Mouse (Mus musculus) neural tube, embryonic 12.5 days (tissue): ENCODE data around the gene Mgat5b. TPM values are rescaled to one million over a fixed set of nuclear protein-coding genes. Genes with fewer than 3 reads are reported as not detected.
A peak's percentile ranks its signal among the peaks of the same experiment; 100 is the strongest.

Experiments used
- ATAC-seq: fragments of 200-750 bp; cut with Nextera tagmentation; 2 replicates; pipeline ENCODE4 v1.8.0; 2017; ENCODE audit warnings: low read depth, mild to moderate bottlenecking, moderate TSS enrichment, moderate library complexity; ENCODE audit not compliant: low FRiP score
- H3K27ac ChIP-seq: fragments of 300-500 bp; sonication (generic); 2 replicates; pipeline ENCODE4 v1.5.1; 2016
- H3K27me3 ChIP-seq: fragments of 300-500 bp; sonication (generic); replicated peaks from 2 replicates; pipeline ENCODE4 v1.6.1; 2016; ENCODE audit warnings: mild to moderate bottlenecking
- H3K36me3 ChIP-seq: fragments of 300-500 bp; sonication (generic); 2 replicates; pipeline ENCODE4 v1.6.1; 2016; ENCODE audit warnings: mild to moderate bottlenecking
- H3K4me1 ChIP-seq: fragments of 300-500 bp; sonication (generic); 2 replicates; pipeline ENCODE4 v1.6.1; 2016
- H3K4me2 ChIP-seq: fragments of 300-500 bp; sonication (generic); replicated peaks from 2 replicates; pipeline ENCODE4 v1.6.1; 2016; ENCODE audit warnings: mild to moderate bottlenecking
- H3K4me3 ChIP-seq: fragments of 300-500 bp; sonication (generic); 2 replicates; pipeline ENCODE4 v1.5.1; 2016
- H3K9ac ChIP-seq: fragments of 300-500 bp; sonication (generic); 2 replicates; pipeline ENCODE4 v1.6.1; 2016; ENCODE audit warnings: mild to moderate bottlenecking
- H3K9me3 ChIP-seq: fragments of 300-500 bp; sonication (generic); 2 replicates; pipeline ENCODE4 v1.6.1; 2016; ENCODE audit warnings: mild to moderate bottlenecking
- WGBS: fragments of 180-500 bp; shearing (Covaris S2); methylation state at CpG from one replicate; pipeline ENCODE4 v1.1.7; 2016; 5-methylcytosine and 5-hydroxymethylcytosine counted together
- polyA plus RNA-seq: library from polyadenylated mRNA; unstranded; fragments of >200 nt; fragmentation: Nextera tagmentation; extraction: Ambion mirVana; gene quantifications from 2 replicates; pipeline ENCODE4 v1.2.1, GENCODE M21; 2016

Mgat5b gene
- 26.8 and 30.1 TPM in 2 replicates for polyA plus RNA-seq

DNA sequence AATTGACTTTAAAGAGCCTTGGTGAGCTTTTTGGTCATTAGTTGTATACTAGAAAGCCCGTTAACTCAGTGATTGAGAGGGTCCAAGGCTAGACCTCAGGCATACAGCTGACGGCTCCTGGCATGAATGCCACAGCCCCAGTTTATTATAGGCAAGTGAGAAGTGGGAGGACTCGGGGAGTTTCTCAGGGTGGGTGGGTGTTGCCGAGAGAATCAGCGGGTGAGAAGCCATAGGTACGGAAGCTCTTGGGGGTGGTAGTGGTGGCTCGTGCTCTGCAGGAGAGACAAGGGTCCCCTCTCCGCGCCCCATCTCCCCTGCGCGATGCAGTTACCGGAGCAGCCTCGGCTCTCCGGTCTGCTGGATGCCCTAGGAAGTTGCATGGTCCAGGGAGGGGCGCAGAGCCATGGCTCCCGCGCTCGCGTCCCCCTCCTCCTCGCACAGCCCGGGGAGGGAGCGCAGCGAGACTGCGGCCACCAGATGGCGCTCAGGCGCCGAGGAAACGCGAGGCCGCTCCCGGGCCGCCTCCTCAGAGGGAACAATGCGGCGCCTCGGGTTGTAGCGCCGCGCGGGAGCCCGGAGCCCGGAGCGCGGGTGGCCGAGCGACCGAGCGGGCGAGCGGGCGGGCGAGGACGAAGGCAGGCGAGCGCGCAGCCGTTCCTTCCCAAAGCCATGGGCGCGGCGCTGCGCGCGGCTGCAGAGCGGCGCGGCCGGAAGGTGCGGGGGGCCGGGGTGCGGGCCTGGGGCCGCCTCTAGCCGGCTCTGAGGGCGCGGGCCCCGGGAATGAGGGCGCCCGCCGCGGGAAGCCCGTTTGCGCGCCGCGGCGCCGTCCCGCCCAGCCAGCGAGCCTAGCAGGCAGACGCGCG lies at the start of gene Mgat5b:
Mgat5b (plus strand) TSS at position 541 of the 863 bp plus-strand sequence.
- H3K4me1 ChIP-seq, result peaks cover 52% of the 10 kb centered on the region
- under 1% methylated on average over 89 of the region's 90 CpGs for WGBS
- H3K27me3 ChIP-seq, result peaks cover 23% of the 10 kb centered on the region
- peak within 1 kb of the TSS; percentile 86 for H3K4me2 ChIP-seq
- no peaks in the 10 kb centered on the region for H3K9me3 ChIP-seq
- peak; percentile 81 for ATAC-seq
- H3K4me3 ChIP-seq, result peak within 1 kb of the TSS; percentile 76
- H3K36me3 ChIP-seq, result peaks cover under 1% of the 10 kb centered on the region; the same call in 1 of the 2 replicates
- peak within 1 kb of the TSS; percentile 98 for H3K9ac ChIP-seq
- H3K27ac ChIP-seq, result peak within 1 kb of the TSS; percentile 26; the same call in 1 of the 2 replicates

DNA sequence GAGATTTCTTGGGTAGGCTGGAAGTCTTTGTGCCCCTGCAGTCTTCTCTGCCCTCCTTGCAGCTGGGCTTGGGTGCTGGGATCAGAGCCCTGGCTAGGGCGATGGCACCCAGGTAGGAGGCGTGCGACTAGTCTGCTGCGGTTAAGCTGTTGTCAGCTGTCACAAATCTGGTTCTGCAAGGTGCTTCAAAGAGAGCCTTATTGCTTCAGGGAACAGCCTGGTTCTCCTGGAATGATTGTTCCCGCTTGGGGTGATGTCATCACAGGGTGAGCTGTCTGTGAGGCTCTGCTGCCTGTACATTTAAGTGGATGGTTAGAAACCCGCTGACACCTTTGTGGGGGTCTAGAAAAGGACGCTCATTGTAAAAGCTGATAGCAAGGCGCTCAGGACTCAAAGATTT lies 49.4 kb upstream of the Mgat5b start:
- no peak overlapping the region for H3K9ac ChIP-seq
- no peak overlapping the region for H3K4me3 ChIP-seq
- H3K4me2 ChIP-seq, result no peak overlapping the region
- no peaks in the 10 kb centered on the region for H3K9me3 ChIP-seq
- H3K4me1 ChIP-seq, result no peaks in the 10 kb centered on the region
- 93% methylated on average over 8 of the region's 8 CpGs for WGBS
- no peak overlapping the region for H3K27ac ChIP-seq
- H3K27me3 ChIP-seq, result no peaks in the 10 kb centered on the region
- no peak for ATAC-seq
- peaks cover 78% of the 10 kb centered on the region for H3K36me3 ChIP-seq

DNA sequence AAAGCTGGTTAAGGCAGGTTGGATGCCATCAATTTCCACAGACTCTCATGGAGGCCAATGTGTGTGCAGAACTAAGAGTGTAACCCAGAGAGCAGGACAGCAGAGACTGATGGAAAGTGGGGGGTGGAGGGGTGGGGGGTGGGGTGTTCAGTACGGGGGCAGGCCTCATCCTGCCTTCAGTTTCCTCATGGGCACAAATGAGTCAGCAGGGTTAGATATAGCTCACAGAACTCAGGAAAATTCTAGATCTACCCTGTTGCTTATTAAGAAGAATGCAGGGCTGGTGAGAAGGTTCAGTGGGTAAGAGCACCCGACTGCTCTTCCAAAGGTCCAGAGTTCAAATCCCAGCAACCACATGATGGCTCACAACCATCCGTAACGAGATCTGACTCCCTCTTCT lies 49.0 kb upstream of the Mgat5b start:
- Histone ChIP-seq H3K9ac (no peak overlapping the region), H3K4me3 (no peak overlapping the region), H3K9me3 (no peaks in the 10 kb centered on the region), H3K36me3 (peaks cover 78% of the 10 kb centered on the region), H3K27ac (no peak overlapping the region), H3K27me3 (no peaks in the 10 kb centered on the region), H3K4me2 (no peak overlapping the region), H3K4me1 (no peaks in the 10 kb centered on the region)
- 91% methylated on average over 4 of the region's 4 CpGs for WGBS
- no peak for ATAC-seq

DNA sequence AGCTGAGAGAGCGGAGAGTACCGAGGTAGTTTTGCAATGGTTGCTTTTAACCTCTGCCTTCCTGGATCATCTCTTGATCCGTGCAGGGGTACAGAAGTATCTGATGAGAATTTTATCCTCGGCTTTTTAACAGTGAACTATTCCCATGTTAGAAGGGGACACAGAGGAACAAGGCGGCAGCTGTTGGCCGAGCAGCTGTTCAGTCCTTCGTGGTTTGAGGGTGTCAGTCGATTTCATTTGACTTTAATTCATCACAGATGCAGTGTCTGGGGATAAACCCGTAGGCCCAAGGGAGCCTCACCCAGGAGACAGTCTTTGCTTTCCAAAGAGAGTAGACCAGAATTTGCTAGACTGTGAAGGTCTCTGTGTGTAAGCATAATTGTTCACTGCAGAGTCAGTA lies 47.1 kb upstream of the Mgat5b start:
- Histone ChIP-seq H3K9me3 (no peaks in the 10 kb centered on the region), H3K36me3 (peaks cover 61% of the 10 kb centered on the region), H3K4me1 (no peaks in the 10 kb centered on the region), H3K9ac (no peak overlapping the region), H3K4me3 (no peak overlapping the region), H3K4me2 (no peak overlapping the region), H3K27me3 (no peaks in the 10 kb centered on the region), H3K27ac (no peak overlapping the region)
- 91% methylated on average over 9 of the region's 9 CpGs for WGBS
- no peak for ATAC-seq

DNA sequence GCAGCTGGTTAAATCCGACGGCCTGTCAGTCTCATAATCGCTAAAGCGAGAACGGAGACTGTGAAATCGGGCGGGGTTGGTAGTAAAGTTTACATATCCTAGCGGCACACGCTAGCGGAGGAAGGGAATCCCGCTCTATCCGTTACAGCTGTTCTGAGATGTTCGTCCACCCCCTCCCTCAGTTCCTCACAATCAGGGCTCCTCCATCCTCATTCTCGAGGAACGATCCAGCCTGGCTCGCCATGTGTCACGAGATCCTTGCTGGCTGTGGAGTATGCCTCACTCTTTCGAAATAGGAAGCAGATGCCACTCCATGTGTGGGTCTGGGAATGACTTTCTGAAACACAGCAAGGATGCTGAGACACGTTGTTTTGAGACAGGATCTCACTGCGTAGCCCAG lies 44.7 kb upstream of the Mgat5b start:
- no peak for ATAC-seq
- Histone ChIP-seq H3K27me3 (no peaks in the 10 kb centered on the region), H3K4me1 (no peaks in the 10 kb centered on the region), H3K4me2 (no peak overlapping the region), H3K27ac (no peak overlapping the region), H3K9me3 (no peaks in the 10 kb centered on the region), H3K36me3 (peaks cover 43% of the 10 kb centered on the region), H3K4me3 (no peak overlapping the region), H3K9ac (no peak overlapping the region)
- WGBS, result 93% methylated on average over 20 of the region's 20 CpGs

DNA sequence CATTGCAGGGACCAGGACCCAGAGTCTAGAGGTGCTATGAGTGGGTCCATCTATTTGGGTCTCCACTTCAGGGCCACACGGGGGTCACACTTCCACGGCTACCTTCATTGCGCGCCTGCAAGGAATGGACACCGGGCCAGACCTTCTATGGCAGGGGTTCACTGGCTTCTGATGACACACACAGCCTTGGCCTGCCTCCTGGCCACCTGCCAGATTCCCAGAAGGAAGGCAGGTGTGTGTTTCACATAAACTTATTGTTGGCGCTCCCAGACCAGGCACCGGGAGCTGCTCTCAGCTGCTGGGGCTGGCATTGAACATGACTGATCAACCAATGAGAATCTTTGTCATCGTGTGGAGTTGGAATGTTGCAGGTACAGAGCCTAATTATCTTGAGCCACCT lies 40.2 kb upstream of the Mgat5b start:
- Histone ChIP-seq H3K4me3 (no peak overlapping the region), H3K27me3 (no peaks in the 10 kb centered on the region), H3K4me2 (no peak overlapping the region), H3K9me3 (no peaks in the 10 kb centered on the region), H3K27ac (no peak overlapping the region), H3K9ac (no peak overlapping the region), H3K36me3 (peaks cover 13% of the 10 kb centered on the region), H3K4me1 (no peaks in the 10 kb centered on the region)
- 92% methylated on average over 8 of the region's 8 CpGs for WGBS
- no peak for ATAC-seq

DNA sequence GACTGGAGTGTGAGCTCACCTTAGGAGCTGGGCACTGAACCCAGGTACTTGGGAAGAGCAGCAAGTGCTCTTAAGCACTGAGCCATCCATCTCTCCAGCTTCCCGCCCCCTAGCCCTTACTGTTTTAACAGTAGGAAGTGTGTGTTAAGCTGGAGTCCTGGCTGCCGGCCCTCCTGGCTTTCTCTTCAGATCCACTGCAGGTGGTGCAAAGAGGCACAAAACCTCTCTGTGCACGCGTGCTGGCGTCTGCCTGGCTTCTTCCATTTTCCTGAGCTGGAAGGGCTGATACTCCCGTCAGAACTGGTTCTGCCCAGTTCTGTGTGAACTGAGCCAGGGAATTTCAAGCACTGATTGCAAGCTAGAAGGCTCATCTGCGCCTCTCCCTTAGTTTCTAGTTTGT lies 37.8 kb upstream of the Mgat5b start:
- Histone ChIP-seq H3K36me3 (no peaks in the 10 kb centered on the region), H3K4me1 (peaks cover 6% of the 10 kb centered on the region), H3K4me2 (no peak overlapping the region), H3K27ac (no peak overlapping the region), H3K27me3 (0 out of 2 replicates have a peak, but pooled peaks cover 5% of the 10 kb centered on the region), H3K9me3 (no peaks in the 10 kb centered on the region), H3K4me3 (no peak overlapping the region), H3K9ac (no peak overlapping the region)
- no peak for ATAC-seq
- 62% methylated on average over 7 of the region's 7 CpGs for WGBS

DNA sequence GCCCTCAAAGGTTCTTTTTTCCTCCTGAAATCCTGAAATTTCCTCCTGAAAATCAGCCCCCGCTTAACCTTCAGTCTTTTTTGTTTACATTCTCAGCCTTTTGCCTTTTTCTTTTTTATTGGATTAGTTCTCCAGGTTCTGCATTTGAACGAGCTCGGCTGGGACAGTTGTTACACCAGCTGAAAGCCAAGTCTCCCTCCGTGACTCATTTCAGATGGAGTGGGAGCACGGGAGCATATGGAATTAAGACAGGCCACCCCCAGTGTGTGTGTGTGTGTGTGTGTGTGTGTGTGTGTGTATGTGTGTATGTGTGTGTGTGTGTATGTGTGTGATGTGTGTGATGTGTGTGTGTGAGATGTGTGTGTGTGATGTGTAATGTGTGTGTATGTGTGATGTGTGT lies 37.2 kb upstream of the Mgat5b start:
- Histone ChIP-seq H3K9ac (no peak overlapping the region), H3K36me3 (no peaks in the 10 kb centered on the region), H3K4me3 (no peak overlapping the region), H3K27ac (no peak overlapping the region), H3K4me2 (no peak overlapping the region), H3K27me3 (0 out of 2 replicates have a peak, but pooled peaks cover 7% of the 10 kb centered on the region), H3K4me1 (peaks cover 7% of the 10 kb centered on the region), H3K9me3 (no peaks in the 10 kb centered on the region)
- WGBS, result 80% methylated on average over 5 of the region's 5 CpGs
- no peak for ATAC-seq

DNA sequence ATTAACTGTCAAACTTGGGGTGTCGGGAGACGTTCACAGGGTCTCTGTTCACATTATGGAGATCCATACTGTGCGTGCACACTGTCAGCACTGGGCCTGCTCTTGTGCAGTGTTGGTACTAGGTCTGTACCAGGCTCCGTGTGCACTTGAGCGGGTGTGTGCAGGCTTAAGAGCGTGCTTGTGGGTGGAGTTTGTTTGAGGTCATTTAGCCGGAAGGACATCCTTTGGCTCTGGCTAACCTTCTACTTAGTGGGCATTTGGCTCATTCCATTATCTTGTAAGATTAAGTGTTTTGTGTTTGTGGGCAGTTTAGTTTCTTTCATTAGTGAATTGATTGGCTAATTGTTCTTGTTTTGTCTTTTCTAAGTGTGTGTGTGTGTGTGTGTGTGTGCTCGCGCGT lies 36.2 kb upstream of the Mgat5b start:
- Histone ChIP-seq H3K4me1 (peaks cover 7% of the 10 kb centered on the region), H3K27ac (no peak overlapping the region), H3K9me3 (no peaks in the 10 kb centered on the region), H3K36me3 (no peaks in the 10 kb centered on the region), H3K9ac (no peak overlapping the region), H3K4me2 (no peak overlapping the region), H3K4me3 (no peak overlapping the region), H3K27me3 (peaks cover 13% of the 10 kb centered on the region)
- no peak for ATAC-seq
- WGBS, result 81% methylated on average over 10 of the region's 10 CpGs

DNA sequence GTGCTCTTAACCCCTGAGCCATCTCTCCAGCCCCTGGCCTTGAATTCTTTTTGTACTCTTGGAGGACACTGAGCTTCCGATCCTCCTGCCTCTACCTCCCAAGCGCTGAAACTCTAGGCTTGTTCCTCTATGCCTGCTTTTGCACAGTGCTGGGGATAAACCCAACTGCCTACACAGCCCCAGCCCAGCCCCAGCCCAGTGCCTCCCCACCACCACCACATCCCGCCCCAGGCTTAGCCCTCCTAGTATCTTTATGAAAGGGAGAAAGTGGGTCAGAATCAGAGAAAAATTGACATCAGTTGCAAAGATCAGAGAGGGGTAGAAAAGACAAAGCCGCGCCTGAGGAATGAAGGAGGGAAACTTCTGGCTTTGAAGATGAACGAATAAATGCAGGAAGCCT lies 34.6 kb upstream of the Mgat5b start:
- H3K9me3 ChIP-seq, result no peaks in the 10 kb centered on the region
- no peak overlapping the region for H3K4me2 ChIP-seq
- peaks cover 7% of the 10 kb centered on the region for H3K4me1 ChIP-seq
- no peaks in the 10 kb centered on the region for H3K36me3 ChIP-seq
- no peak for ATAC-seq
- 87% methylated on average over 6 of the region's 6 CpGs for WGBS
- H3K4me3 ChIP-seq, result no peak overlapping the region
- H3K27me3 ChIP-seq, result peaks cover 13% of the 10 kb centered on the region
- H3K27ac ChIP-seq, result no peak overlapping the region
- no peak overlapping the region for H3K9ac ChIP-seq

DNA sequence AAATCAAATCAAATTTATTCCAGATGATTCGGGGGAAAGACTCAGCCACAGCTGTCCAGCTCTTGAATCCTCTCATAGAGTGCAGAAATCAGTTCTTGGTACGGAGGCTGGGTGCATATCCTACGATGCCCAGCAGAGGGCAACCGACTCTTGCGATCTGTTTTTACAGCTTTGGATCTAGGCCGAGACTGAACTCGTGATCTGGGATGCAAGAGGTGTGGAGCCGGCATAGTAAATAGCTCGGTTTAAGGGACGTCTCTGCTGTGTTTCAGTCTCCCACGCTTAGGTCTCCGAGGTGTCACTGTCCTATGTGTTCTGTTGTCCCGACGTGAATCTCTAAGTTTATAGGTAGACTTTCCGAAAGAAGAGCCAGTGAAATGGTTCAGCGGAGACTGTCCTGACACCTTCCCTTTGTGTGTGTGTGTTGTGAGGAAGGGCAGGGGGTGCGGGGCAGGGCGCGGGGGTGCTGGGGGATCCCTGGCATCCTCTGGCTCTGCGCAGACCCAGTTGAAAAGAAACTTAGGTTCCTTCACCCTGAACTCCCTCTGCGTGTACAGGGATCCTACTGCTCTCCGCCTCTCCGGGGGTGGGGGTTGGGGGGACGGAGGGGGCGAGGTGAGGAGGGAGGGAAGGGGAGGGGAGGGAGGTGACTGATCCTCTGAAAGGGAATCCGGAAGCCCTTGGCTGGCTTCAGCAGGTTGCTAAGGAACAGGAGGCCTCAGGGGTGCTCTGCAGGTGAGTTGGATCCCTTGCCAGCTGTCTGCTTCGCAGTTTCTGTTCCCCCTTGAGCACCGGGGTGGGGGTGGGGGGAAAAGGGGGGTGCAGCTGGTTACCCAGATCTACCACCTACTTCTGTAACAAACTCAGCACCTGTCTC lies 33.1 kb upstream of the Mgat5b start:
- WGBS, result 4% methylated on average over 28 of the region's 28 CpGs
- peaks cover 13% of the 10 kb centered on the region for H3K27me3 ChIP-seq
- ATAC-seq, result peak; percentile 61
- no peak overlapping the region for H3K9ac ChIP-seq
- no peaks in the 10 kb centered on the region for H3K36me3 ChIP-seq
- no peak overlapping the region for H3K27ac ChIP-seq
- peak overlapping the region; percentile 2; the same call in 1 of the 2 replicates for H3K4me3 ChIP-seq
- peak overlapping the region; percentile 48 for H3K4me2 ChIP-seq
- H3K4me1 ChIP-seq, result peaks cover 7% of the 10 kb centered on the region
- no peaks in the 10 kb centered on the region for H3K9me3 ChIP-seq

DNA sequence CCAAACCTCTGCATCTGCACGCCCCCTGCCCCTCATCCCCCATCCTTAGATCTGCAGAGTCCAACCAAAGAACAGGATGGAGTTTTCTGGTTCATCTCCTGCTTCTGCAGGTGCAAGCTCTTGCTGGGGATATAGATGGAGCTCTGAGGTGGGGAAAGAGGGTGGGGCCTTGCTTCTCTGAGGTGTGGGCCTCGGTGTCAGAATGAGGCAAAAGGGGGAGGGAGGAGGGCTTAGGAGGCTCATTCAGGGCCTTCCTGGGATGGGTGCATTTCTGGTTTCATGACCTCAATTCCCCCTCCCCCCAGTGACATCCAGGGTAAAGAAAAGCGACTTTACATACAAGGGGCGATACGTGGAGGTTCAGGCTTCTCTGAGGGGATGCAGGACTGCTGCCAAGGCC lies 31.5 kb upstream of the Mgat5b start:
- Histone ChIP-seq H3K27ac (no peak overlapping the region), H3K9ac (no peak overlapping the region), H3K4me2 (no peak overlapping the region), H3K4me3 (no peak overlapping the region), H3K36me3 (no peaks in the 10 kb centered on the region), H3K4me1 (peaks cover 7% of the 10 kb centered on the region), H3K27me3 (peaks cover 13% of the 10 kb centered on the region), H3K9me3 (no peaks in the 10 kb centered on the region)
- WGBS, result 55% methylated on average over 5 of the region's 5 CpGs
- no peak for ATAC-seq
